Mouse (Mus musculus) heart, embryonic 16.5 days (tissue): ENCODE data around the gene Med13l. TPM values are rescaled to one million over a fixed set of nuclear protein-coding genes. Genes with fewer than 3 reads are reported as not detected.

ENCODE experiments used
- ATAC-seq: fragments of 200-750 bp; cut with Nextera tagmentation; replicated peaks from 2 replicates; pipeline ENCODE4 v1.8.0; 2017; ENCODE audit warnings: moderate number of reproducible peaks; ENCODE audit not compliant: insufficient read depth, low FRiP score; ENCODE audit errors: extremely low read depth
- H3K27ac ChIP-seq: fragments of 300-500 bp; sonication (generic); 2 replicates; pipeline ENCODE4 v1.5.1; 2014; ENCODE audit warnings: mild to moderate bottlenecking, low read length, control low read depth, moderate library complexity
- H3K27me3 ChIP-seq: fragments of 300-500 bp; sonication (generic); 2 replicates; pipeline ENCODE4 v1.6.1; 2014; ENCODE audit warnings: low read length, mixed read lengths; ENCODE audit not compliant: control insufficient read depth, insufficient read depth
- H3K36me3 ChIP-seq: fragments of 300-500 bp; sonication (generic); 2 replicates; pipeline ENCODE4 v1.6.1; 2014; ENCODE audit not compliant: control insufficient read depth, insufficient read depth
- H3K4me1 ChIP-seq: fragments of 300-500 bp; sonication (generic); 2 replicates; pipeline ENCODE4 v1.6.1; 2014; ENCODE audit warnings: low read length, mixed read lengths; ENCODE audit not compliant: control insufficient read depth, insufficient read depth
- H3K4me2 ChIP-seq: fragments of 300-500 bp; sonication (generic); 2 replicates; pipeline ENCODE4 v1.6.1; 2014; ENCODE audit warnings: low read depth, mild to moderate bottlenecking, control low read depth, low read length
- H3K4me3 ChIP-seq: fragments of 300-500 bp; sonication (generic); 2 replicates; pipeline ENCODE4 v1.5.1; 2014; ENCODE audit warnings: mild to moderate bottlenecking, control low read depth, low read length
- H3K9ac ChIP-seq: fragments of 300-500 bp; sonication (generic); 2 replicates; pipeline ENCODE4 v1.6.1; 2014; ENCODE audit warnings: low read length, control low read depth
- H3K9me3 ChIP-seq: fragments of 300-500 bp; sonication (generic); replicated peaks from 2 replicates; pipeline ENCODE4 v1.6.1; 2016; ENCODE audit warnings: low read length; ENCODE audit not compliant: control insufficient read depth
- WGBS: fragments of 180-500 bp; shearing (Covaris S2); extraction: QIAGEN DNeasy Blood & Tissue Kit; methylation state at CpG from one replicate; pipeline ENCODE4 v1.1.7; 2014; 5-methylcytosine and 5-hydroxymethylcytosine counted together
- polyA plus RNA-seq: library from polyadenylated mRNA; unstranded; fragments of >200 nt; fragmentation: Nextera tagmentation; extraction: Ambion mirVana; gene quantifications from 2 replicates; pipeline ENCODE4 v1.2.1, GENCODE M21; 2015

The Med13l gene
- polyA plus RNA-seq, 1 experiment from 2014 or later, result 6.7 TPM

GRCm38 (mm10) chr5:118561086-118561987, 858 bp downstream of the Med13l start:
- Histone ChIP-seq H3K27ac (peak overlapping the region; percentile 86), H3K9me3 (no peaks in the 10 kb centered on the region), H3K27me3 (no peaks in the 10 kb centered on the region), H3K4me1 (peaks cover 27% of the 10 kb centered on the region), H3K4me2 (peak overlapping the region; percentile 97), H3K9ac (peak overlapping the region; percentile 92), H3K36me3 (no peaks in the 10 kb centered on the region), H3K4me3 (peak overlapping the region; percentile 91)
- no peak for ATAC-seq
- 1% methylated on average over 57 of the region's 59 CpGs for WGBS

- H3K9me3 ChIP-seq, result no peaks in the 10 kb centered on the region
- no peaks in the 10 kb centered on the region for H3K27me3 ChIP-seq
- no peak overlapping the region; the same call in 1 of the 2 replicates for H3K9ac ChIP-seq
- H3K27ac ChIP-seq, result no peak overlapping the region
- H3K4me1 ChIP-seq, result peaks cover 29% of the 10 kb centered on the region
- WGBS, result 65% methylated on average over 3 of the region's 3 CpGs
- no peaks in the 10 kb centered on the region for H3K36me3 ChIP-seq
- ATAC-seq, result no peak
- H3K4me2 ChIP-seq, result peak overlapping the region; percentile 97
- H3K4me3 ChIP-seq, result peak overlapping the region; percentile 91
These were observed 1.7 kb downstream of the Med13l start for GRCm38 (mm10) chr5:118562206-118562605.

- H3K27me3 ChIP-seq, result no peaks in the 10 kb centered on the region
- no peak overlapping the region for H3K27ac ChIP-seq
- H3K9me3 ChIP-seq, result no peaks in the 10 kb centered on the region
- no peaks in the 10 kb centered on the region for H3K36me3 ChIP-seq
- no peak overlapping the region for H3K9ac ChIP-seq
- H3K4me2 ChIP-seq, result no peak overlapping the region
- 45% methylated on average over 6 of the region's 6 CpGs for WGBS
- no peak overlapping the region for H3K4me3 ChIP-seq
- ATAC-seq, result no peak
- peaks cover 39% of the 10 kb centered on the region for H3K4me1 ChIP-seq
These were observed 3.1 kb downstream of the Med13l start for GRCm38 (mm10) chr5:118563590-118563989.

GRCm38 (mm10) chr5:118567395-118567794, 6.9 kb downstream of the Med13l start:
- H3K4me1 ChIP-seq, result peaks cover 47% of the 10 kb centered on the region
- ATAC-seq, result no peak
- no peak overlapping the region for H3K4me2 ChIP-seq
- no peaks in the 10 kb centered on the region for H3K36me3 ChIP-seq
- H3K9me3 ChIP-seq, result no peaks in the 10 kb centered on the region
- no peak overlapping the region for H3K4me3 ChIP-seq
- 67% methylated on average over 7 of the region's 7 CpGs for WGBS
- H3K9ac ChIP-seq, result no peak overlapping the region
- H3K27ac ChIP-seq, result no peak overlapping the region
- H3K27me3 ChIP-seq, result no peaks in the 10 kb centered on the region

GRCm38 (mm10) chr5:118569017-118569416, 8.5 kb downstream of the Med13l start:
- Histone ChIP-seq H3K9me3 (no peaks in the 10 kb centered on the region), H3K27me3 (no peaks in the 10 kb centered on the region), H3K36me3 (no peaks in the 10 kb centered on the region), H3K9ac (no peak overlapping the region), H3K27ac (no peak overlapping the region), H3K4me3 (no peak overlapping the region), H3K4me1 (peaks cover 36% of the 10 kb centered on the region), H3K4me2 (no peak overlapping the region)
- 53% methylated on average over 3 of the region's 3 CpGs for WGBS
- ATAC-seq, result no peak

GRCm38 (mm10) chr5:118569606-118570580, 9.4 kb downstream of the Med13l start:
- Histone ChIP-seq H3K4me3 (no peak overlapping the region), H3K27me3 (no peaks in the 10 kb centered on the region), H3K4me1 (peaks cover 34% of the 10 kb centered on the region), H3K9ac (no peak overlapping the region; the same call in 1 of the 2 replicates), H3K27ac (no peak overlapping the region), H3K36me3 (no peaks in the 10 kb centered on the region), H3K4me2 (no peak overlapping the region), H3K9me3 (no peaks in the 10 kb centered on the region)
- 72% methylated on average over 20 of the region's 20 CpGs for WGBS
- no peak for ATAC-seq

- Histone ChIP-seq H3K9me3 (no peaks in the 10 kb centered on the region), H3K4me1 (peaks cover 34% of the 10 kb centered on the region), H3K36me3 (no peaks in the 10 kb centered on the region), H3K4me3 (no peak overlapping the region), H3K27ac (no peak overlapping the region), H3K27me3 (no peaks in the 10 kb centered on the region), H3K9ac (no peak overlapping the region), H3K4me2 (no peak overlapping the region)
- ATAC-seq, result no peak; the same call in 1 of the 2 replicates
- 68% methylated on average over 4 of the region's 4 CpGs for WGBS
These were observed 11.0 kb downstream of the Med13l start for GRCm38 (mm10) chr5:118571504-118571903.

GRCm38 (mm10) chr5:118574236-118574635, 13.8 kb downstream of the Med13l start:
- ATAC-seq, result no peak
- no peak overlapping the region for H3K4me3 ChIP-seq
- H3K27me3 ChIP-seq, result no peaks in the 10 kb centered on the region
- H3K9ac ChIP-seq, result no peak overlapping the region
- WGBS, result 59% methylated on average over 3 of the region's 3 CpGs
- H3K4me1 ChIP-seq, result peaks cover 19% of the 10 kb centered on the region
- no peaks in the 10 kb centered on the region for H3K9me3 ChIP-seq
- no peaks in the 10 kb centered on the region for H3K36me3 ChIP-seq
- H3K4me2 ChIP-seq, result no peak overlapping the region
- H3K27ac ChIP-seq, result no peak overlapping the region
